Mouse (Mus musculus): ENCODE measurements around the gene Zmiz1. TPM values are rescaled to one million over a fixed set of nuclear protein-coding genes. Genes with fewer than 3 reads are reported as not detected.

The Zmiz1 gene
- total and polyA plus RNA-seq, 3 experiments: 0.09 to 0.16 TPM; not detected in 1

- TF ChIP-seq GATA2 (IDR thresholded peaks at IDR 0.05; ENCODE audit: borderline replicate concordance, low read depth, low read length) (no peak), TAL1 (conservative IDR thresholded peaks at IDR 0.05; ENCODE audit: low read depth, low read length) (no peak), POLR2AphosphoS5 (IDR thresholded peaks at IDR 0.05; ENCODE audit: insufficient replicate concordance, low read depth, low read length) (no peak), GATA1 (IDR thresholded peaks at IDR 0.05; ENCODE audit: borderline replicate concordance, low read length) (no peak), CTCF (IDR thresholded peaks at IDR 0.05; ENCODE audit: low read depth, low read length) (no peak)
- Histone ChIP-seq H3K27me3 (ENCODE audit: insufficient read depth, low read length) (no peaks in the 10 kb centered on the region; the same call in 1 of the 2 replicates), H3K36me3 (replicated peaks) (no peaks in the 10 kb centered on the region), H3K4me3 (ENCODE audit: low read depth, low read length) (no peak overlapping the region), H3K9me3 (replicated peaks) (peaks cover 57% of the 10 kb centered on the region), H3K4me1 (ENCODE audit: insufficient read depth, low read depth, low read length) (no peaks in the 10 kb centered on the region)
- ATAC-seq (ENCODE audit: extremely low read depth, insufficient number of reproducible peaks, low FRiP score, poor library complexity, severe bottlenecking) (no peak), DNase-seq (ENCODE audit: low spot score) (no peak)
Observed at GRCm38 (mm10) chr14:25615602-25616001, 156.6 kb downstream of the Zmiz1 start.

DNA sequence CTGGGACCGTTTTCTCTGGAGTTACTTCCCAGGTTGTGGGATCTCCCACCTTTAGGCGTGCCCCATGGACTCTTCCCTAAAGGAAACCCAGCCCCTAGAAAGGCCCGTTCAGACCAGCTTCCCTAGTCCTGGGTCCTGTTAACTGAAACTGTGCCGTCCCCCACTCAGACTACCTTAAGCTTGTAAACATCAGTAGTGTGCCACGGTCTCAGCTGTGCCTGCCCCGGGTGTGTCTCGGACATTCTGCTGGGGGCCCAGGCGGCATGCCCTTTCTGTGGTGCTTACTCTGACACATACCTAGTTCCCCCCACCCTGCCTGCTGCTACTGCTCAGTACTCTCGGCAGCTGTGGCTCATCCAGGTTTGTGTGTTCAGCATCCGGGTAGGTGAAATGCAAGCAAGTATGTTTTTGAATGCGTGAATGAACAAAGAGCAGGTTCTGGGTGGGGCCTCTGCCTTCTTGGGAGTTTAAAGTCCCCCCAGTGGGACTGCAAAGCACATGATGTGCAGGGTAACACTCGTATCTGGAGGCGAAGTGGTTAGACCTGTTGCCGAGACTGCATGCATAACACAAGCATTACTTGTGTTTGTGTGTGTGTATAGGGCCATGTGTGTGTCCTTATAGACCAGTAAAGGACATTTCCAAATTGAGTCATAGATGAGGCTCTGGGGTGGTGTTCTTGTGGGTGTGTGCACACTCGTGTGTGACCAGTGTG is 157.2 kb downstream of the Zmiz1 start:
- Histone ChIP-seq H3K27me3 (ENCODE audit: insufficient read depth, low read length) (no peaks in the 10 kb centered on the region; the same call in 1 of the 2 replicates), H3K9me3 (replicated peaks) (peaks cover 57% of the 10 kb centered on the region), H3K36me3 (replicated peaks) (no peaks in the 10 kb centered on the region), H3K4me3 (ENCODE audit: low read depth, low read length) (no peak overlapping the region), H3K4me1 (ENCODE audit: insufficient read depth, low read depth, low read length) (no peaks in the 10 kb centered on the region)
- TF ChIP-seq CTCF (IDR thresholded peaks at IDR 0.05; ENCODE audit: low read depth, low read length) (no peak), GATA1 (IDR thresholded peaks at IDR 0.05; ENCODE audit: borderline replicate concordance, low read length) (no peak), POLR2AphosphoS5 (IDR thresholded peaks at IDR 0.05; ENCODE audit: insufficient replicate concordance, low read depth, low read length) (no peak), TAL1 (conservative IDR thresholded peaks at IDR 0.05; ENCODE audit: low read depth, low read length) (no peak), GATA2 (IDR thresholded peaks at IDR 0.05; ENCODE audit: borderline replicate concordance, low read depth, low read length) (no peak)
- DNase-seq (ENCODE audit: low spot score) (no peak), ATAC-seq (ENCODE audit: extremely low read depth, insufficient number of reproducible peaks, low FRiP score, poor library complexity, severe bottlenecking) (no peak)

DNA sequence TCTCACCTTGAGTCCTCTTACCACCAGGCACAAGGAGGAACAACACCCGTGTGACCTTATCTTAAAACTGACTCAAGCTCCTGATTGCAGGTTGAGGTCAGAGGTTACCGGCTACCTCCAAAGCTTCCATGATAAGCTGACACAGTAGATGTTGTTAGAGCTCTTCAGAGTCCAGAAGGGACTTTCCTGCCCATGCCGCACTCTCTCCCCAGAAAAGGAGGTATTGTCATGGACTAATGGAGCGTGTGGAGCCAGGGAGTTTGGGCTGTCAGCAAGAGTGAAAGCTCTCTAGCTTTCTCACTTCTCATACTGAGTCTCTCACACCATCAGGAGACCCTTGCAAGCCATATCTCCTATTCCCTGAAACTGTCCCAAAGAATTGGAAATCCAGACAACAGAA is 158.3 kb downstream of the Zmiz1 start:
- Histone ChIP-seq H3K4me3 (ENCODE audit: low read depth, low read length) (no peak overlapping the region), H3K4me1 (ENCODE audit: insufficient read depth, low read depth, low read length) (no peaks in the 10 kb centered on the region), H3K27me3 (ENCODE audit: insufficient read depth, low read length) (no peaks in the 10 kb centered on the region; the same call in 1 of the 2 replicates), H3K9me3 (replicated peaks) (peaks cover 57% of the 10 kb centered on the region), H3K36me3 (replicated peaks) (no peaks in the 10 kb centered on the region)
- no peak for DNase-seq (ENCODE audit: low spot score)
- no peak for TF ChIP-seq TAL1 (conservative IDR thresholded peaks at IDR 0.05; ENCODE audit: low read depth, low read length)
- TF ChIP-seq POLR2AphosphoS5 (IDR thresholded peaks at IDR 0.05; ENCODE audit: insufficient replicate concordance, low read depth, low read length): no peak
- no peak for TF ChIP-seq GATA1 (IDR thresholded peaks at IDR 0.05; ENCODE audit: borderline replicate concordance, low read length)
- TF ChIP-seq GATA2 (IDR thresholded peaks at IDR 0.05; ENCODE audit: borderline replicate concordance, low read depth, low read length): no peak
- no peak for ATAC-seq (ENCODE audit: extremely low read depth, insufficient number of reproducible peaks, low FRiP score, poor library complexity, severe bottlenecking)

GRCm38 (mm10) chr14:25619066-25619762 is 160.2 kb downstream of the Zmiz1 start:
- no peak overlapping the region for H3K4me3 ChIP-seq (ENCODE audit: low read depth, low read length)
- no peaks in the 10 kb centered on the region for H3K4me1 ChIP-seq (ENCODE audit: insufficient read depth, low read depth, low read length)
- peaks cover 70% of the 10 kb centered on the region for H3K9me3 ChIP-seq (replicated peaks)
- no peaks in the 10 kb centered on the region for H3K36me3 ChIP-seq (replicated peaks)
- no peaks in the 10 kb centered on the region; the same call in 1 of the 2 replicates for H3K27me3 ChIP-seq (ENCODE audit: insufficient read depth, low read length)
- ATAC-seq (ENCODE audit: extremely low read depth, insufficient number of reproducible peaks, low FRiP score, poor library complexity, severe bottlenecking) (no peak), DNase-seq (ENCODE audit: low spot score) (no peak)
- no peak for TF ChIP-seq TAL1 (conservative IDR thresholded peaks at IDR 0.05; ENCODE audit: low read depth, low read length)
- no peak for TF ChIP-seq CTCF (IDR thresholded peaks at IDR 0.05; ENCODE audit: low read depth, low read length)
- no peak for TF ChIP-seq GATA1 (IDR thresholded peaks at IDR 0.05; ENCODE audit: borderline replicate concordance, low read length)
- TF ChIP-seq GATA2 (IDR thresholded peaks at IDR 0.05; ENCODE audit: borderline replicate concordance, low read depth, low read length): no peak
- TF ChIP-seq POLR2AphosphoS5 (IDR thresholded peaks at IDR 0.05; ENCODE audit: insufficient replicate concordance, low read depth, low read length): no peak

- Histone ChIP-seq H3K9me3 (replicated peaks) (peaks cover 73% of the 10 kb centered on the region), H3K4me1 (ENCODE audit: insufficient read depth, low read depth, low read length) (no peaks in the 10 kb centered on the region), H3K36me3 (replicated peaks) (no peaks in the 10 kb centered on the region), H3K27me3 (ENCODE audit: insufficient read depth, low read length) (no peaks in the 10 kb centered on the region; the same call in 1 of the 2 replicates), H3K4me3 (ENCODE audit: low read depth, low read length) (no peak overlapping the region)
- ATAC-seq (ENCODE audit: extremely low read depth, insufficient number of reproducible peaks, low FRiP score, poor library complexity, severe bottlenecking) (no peak), DNase-seq (ENCODE audit: low spot score) (no peak)
- TF ChIP-seq GATA2 (IDR thresholded peaks at IDR 0.05; ENCODE audit: borderline replicate concordance, low read depth, low read length): no peak
- TF ChIP-seq POLR2AphosphoS5 (IDR thresholded peaks at IDR 0.05; ENCODE audit: insufficient replicate concordance, low read depth, low read length): no peak
- no peak for TF ChIP-seq CTCF (IDR thresholded peaks at IDR 0.05; ENCODE audit: low read depth, low read length)
- no peak for TF ChIP-seq GATA1 (IDR thresholded peaks at IDR 0.05; ENCODE audit: borderline replicate concordance, low read length)
- TF ChIP-seq TAL1 (conservative IDR thresholded peaks at IDR 0.05; ENCODE audit: low read depth, low read length): no peak
Observed at GRCm38 (mm10) chr14:25620766-25621165, 161.8 kb downstream of the Zmiz1 start.

- ATAC-seq (ENCODE audit: extremely low read depth, insufficient number of reproducible peaks, low FRiP score, poor library complexity, severe bottlenecking) (no peak), DNase-seq (ENCODE audit: low spot score) (no peak)
- no peaks in the 10 kb centered on the region for H3K4me1 ChIP-seq (ENCODE audit: insufficient read depth, low read depth, low read length)
- H3K27me3 ChIP-seq (ENCODE audit: insufficient read depth, low read length): no peaks in the 10 kb centered on the region
- H3K36me3 ChIP-seq (replicated peaks): no peaks in the 10 kb centered on the region
- TF ChIP-seq GATA1 (IDR thresholded peaks at IDR 0.05; ENCODE audit: borderline replicate concordance, low read length): no peak
- no peak for TF ChIP-seq TAL1 (conservative IDR thresholded peaks at IDR 0.05; ENCODE audit: low read depth, low read length)
- TF ChIP-seq CTCF (IDR thresholded peaks at IDR 0.05; ENCODE audit: low read depth, low read length): no peak
- TF ChIP-seq GATA2 (IDR thresholded peaks at IDR 0.05; ENCODE audit: borderline replicate concordance, low read depth, low read length): no peak
- no peak for TF ChIP-seq POLR2AphosphoS5 (IDR thresholded peaks at IDR 0.05; ENCODE audit: insufficient replicate concordance, low read depth, low read length)
- H3K9me3 ChIP-seq (replicated peaks): peaks cover 71% of the 10 kb centered on the region
- no peak overlapping the region for H3K4me3 ChIP-seq (ENCODE audit: low read depth, low read length)
Observed at GRCm38 (mm10) chr14:25623698-25624097, 164.7 kb downstream of the Zmiz1 start.

Measured in G1E (cell line).